In the genomic region with DNA sequence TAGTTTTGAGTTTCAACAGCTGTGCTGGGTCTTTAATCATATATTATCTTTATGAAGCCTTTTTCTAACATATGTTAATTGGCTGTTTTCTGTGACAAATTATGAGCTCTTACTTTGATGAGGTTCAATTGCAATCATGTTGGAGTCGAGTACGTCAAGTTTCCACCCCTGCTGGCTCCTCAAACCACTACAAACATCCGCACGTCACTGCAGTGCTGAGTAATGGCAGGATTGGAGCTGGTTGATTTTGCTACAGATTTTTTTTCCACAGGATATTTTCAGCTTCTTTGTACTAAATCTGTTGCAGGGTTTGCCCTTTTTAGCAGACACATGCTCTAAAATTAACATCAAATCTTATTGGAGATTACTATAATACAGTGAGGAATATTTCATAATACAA, we compare ENCODE assay signal across 9 mouse cellular contexts.
A peak's percentile ranks its signal among the peaks of the same experiment; 100 is the strongest.
DNase-seq lines count a peak whose midpoint lies in the region; ATAC-seq and TF ChIP-seq lines count a peak whose summit lies in the region.
"Had no signal": no experiment of that assay in that cellular context is flagged by ENCODE, and none has a peak within 500 bp of the region (broad histone marks: within the 10 kb centered on the region; RNA-seq: fewer than 3 reads in every experiment).

No protein-coding gene starts in this region.

- no peak overlapping the region for H3K27ac ChIP-seq in forebrain, postnatal 0 days (ENCODE audit: low read depth, low read length)
- no peak overlapping the region for H3K27ac ChIP-seq in forebrain, embryonic 10.5 days
- 0 out of 2 replicates have a peak overlapping the region, but pooled peaks have one; percentile 25 for H3K27ac ChIP-seq in embryonic facial prominence, embryonic 15.5 days (replicated peaks)
- no peak overlapping the region for H3K27ac ChIP-seq in midbrain, embryonic 15.5 days
- H3K27ac ChIP-seq: embryonic facial prominence, embryonic 12.5 days had no signal

- H3K9me3 ChIP-seq in forebrain, postnatal 0 days (ENCODE audit: low read length): no peaks in the 10 kb centered on the region
- H3K9me3 ChIP-seq in forebrain, embryonic 10.5 days: no peaks in the 10 kb centered on the region
- H3K9me3 ChIP-seq in embryonic facial prominence, embryonic 15.5 days (replicated peaks): no peaks in the 10 kb centered on the region
- H3K9me3 ChIP-seq in midbrain, embryonic 15.5 days: no peaks in the 10 kb centered on the region
- H3K9me3 ChIP-seq: embryonic facial prominence, embryonic 12.5 days had no signal

- no peak overlapping the region for H3K4me3 ChIP-seq in forebrain, postnatal 0 days (ENCODE audit: low read depth, low read length)
- H3K4me3 ChIP-seq in forebrain, embryonic 10.5 days: no peak overlapping the region
- no peak overlapping the region for H3K4me3 ChIP-seq in embryonic facial prominence, embryonic 15.5 days (replicated peaks)
- no peak overlapping the region for H3K4me3 ChIP-seq in midbrain, embryonic 15.5 days
- H3K4me3 ChIP-seq: embryonic facial prominence, embryonic 12.5 days had no signal

- no peak overlapping the region for H3K4me2 ChIP-seq in forebrain, postnatal 0 days (ENCODE audit: low read depth)
- no peak overlapping the region for H3K4me2 ChIP-seq in embryonic facial prominence, embryonic 15.5 days (replicated peaks)
- H3K4me2 ChIP-seq in midbrain, embryonic 15.5 days: no peak overlapping the region
- H3K4me2 ChIP-seq: embryonic facial prominence, embryonic 12.5 days had no signal

- no peaks in the 10 kb centered on the region for H3K36me3 ChIP-seq in forebrain, postnatal 0 days (ENCODE audit: insufficient read depth)
- no peaks in the 10 kb centered on the region for H3K36me3 ChIP-seq in forebrain, embryonic 10.5 days (replicated peaks)
- H3K36me3 ChIP-seq in embryonic facial prominence, embryonic 15.5 days: no peaks in the 10 kb centered on the region
- no peaks in the 10 kb centered on the region for H3K36me3 ChIP-seq in midbrain, embryonic 15.5 days (replicated peaks)
- H3K36me3 ChIP-seq: embryonic facial prominence, embryonic 12.5 days had no signal

- DNase-seq in forebrain, postnatal 0 days: peak; percentile 45
- no peak for DNase-seq in forebrain, embryonic 10.5 days (ENCODE audit: extremely low spot score, low spot score)
- peak; percentile 52 to 54 for DNase-seq in B cell, adult 2 months
- DNase-seq in kidney, postnatal 36 days: peak; percentile 45 to 52
- no peak for DNase-seq in ovary, adult 18-20 months (ENCODE audit: low spot score)
- DNase-seq in gastrocnemius, postnatal 25 days: no peak

- WGBS in forebrain, postnatal 0 days: 31% methylated on average over 4 of the region's 4 CpGs
- 67% methylated on average over 4 of the region's 4 CpGs for WGBS in forebrain, embryonic 10.5 days
- 15% methylated on average over 4 of the region's 4 CpGs for WGBS in embryonic facial prominence, embryonic 15.5 days
- 57% methylated on average over 4 of the region's 4 CpGs for WGBS in midbrain, embryonic 15.5 days

- TF ChIP-seq CTCF in forebrain, postnatal 0 days (IDR thresholded peaks at IDR 0.05; ENCODE audit: low read depth): no peak

- no peak overlapping the region for H3K9ac ChIP-seq in forebrain, postnatal 0 days
- no peak overlapping the region for H3K9ac ChIP-seq in embryonic facial prominence, embryonic 15.5 days
- H3K9ac ChIP-seq in midbrain, embryonic 15.5 days: no peak overlapping the region
- H3K9ac ChIP-seq: embryonic facial prominence, embryonic 12.5 days had no signal

- H3K27me3 ChIP-seq in forebrain, postnatal 0 days (ENCODE audit: insufficient read depth, low read length): no peaks in the 10 kb centered on the region
- H3K27me3 ChIP-seq in forebrain, embryonic 10.5 days (ENCODE audit: poor library complexity, severe bottlenecking): no peaks in the 10 kb centered on the region
- H3K27me3 ChIP-seq in embryonic facial prominence, embryonic 15.5 days: no peaks in the 10 kb centered on the region
- no peaks in the 10 kb centered on the region for H3K27me3 ChIP-seq in midbrain, embryonic 15.5 days (replicated peaks)
- H3K27me3 ChIP-seq: embryonic facial prominence, embryonic 12.5 days had no signal

- H3K4me1 ChIP-seq in forebrain, postnatal 0 days (ENCODE audit: insufficient read depth): no peaks in the 10 kb centered on the region
- peaks cover 16% of the 10 kb centered on the region for H3K4me1 ChIP-seq in forebrain, embryonic 10.5 days
- peaks cover 21% of the 10 kb centered on the region for H3K4me1 ChIP-seq in embryonic facial prominence, embryonic 15.5 days
- H3K4me1 ChIP-seq in midbrain, embryonic 15.5 days: 0 out of 2 replicates have a peak, but pooled peaks cover 7% of the 10 kb centered on the region

- ATAC-seq in forebrain, postnatal 0 days: peak; percentile 57; the same call in 1 of the 2 replicates
- ATAC-seq in embryonic facial prominence, embryonic 15.5 days (ENCODE audit: insufficient number of reproducible peaks, low FRiP score, low TSS enrichment, low read depth): no peak
- no peak for ATAC-seq in midbrain, embryonic 15.5 days (replicated peaks)

Comparison
In these comparisons a context has a peak if more than half of its experiments do, and no peak if none do; other contexts are left out.
1. DNase-seq: peak in forebrain, postnatal 0 days (single experiment), B cell, adult 2 months (2 of 2) and kidney, postnatal 36 days (2 of 2); none in forebrain, embryonic 10.5 days (single experiment), ovary, adult 18-20 months (single experiment) and gastrocnemius, postnatal 25 days (single experiment).